Mouse (Mus musculus) NIH3T3 (cell line): Measurements from ENCODE around the gene Begain.
A peak's percentile ranks its signal among the peaks of the same experiment; 100 is the strongest.

Experiments
- DNase-seq: peaks from one replicate; pipeline ENCODE4 v3.0.0-alpha.2; 2012; ENCODE audit warnings: low read depth

Gene Begain

DNA sequence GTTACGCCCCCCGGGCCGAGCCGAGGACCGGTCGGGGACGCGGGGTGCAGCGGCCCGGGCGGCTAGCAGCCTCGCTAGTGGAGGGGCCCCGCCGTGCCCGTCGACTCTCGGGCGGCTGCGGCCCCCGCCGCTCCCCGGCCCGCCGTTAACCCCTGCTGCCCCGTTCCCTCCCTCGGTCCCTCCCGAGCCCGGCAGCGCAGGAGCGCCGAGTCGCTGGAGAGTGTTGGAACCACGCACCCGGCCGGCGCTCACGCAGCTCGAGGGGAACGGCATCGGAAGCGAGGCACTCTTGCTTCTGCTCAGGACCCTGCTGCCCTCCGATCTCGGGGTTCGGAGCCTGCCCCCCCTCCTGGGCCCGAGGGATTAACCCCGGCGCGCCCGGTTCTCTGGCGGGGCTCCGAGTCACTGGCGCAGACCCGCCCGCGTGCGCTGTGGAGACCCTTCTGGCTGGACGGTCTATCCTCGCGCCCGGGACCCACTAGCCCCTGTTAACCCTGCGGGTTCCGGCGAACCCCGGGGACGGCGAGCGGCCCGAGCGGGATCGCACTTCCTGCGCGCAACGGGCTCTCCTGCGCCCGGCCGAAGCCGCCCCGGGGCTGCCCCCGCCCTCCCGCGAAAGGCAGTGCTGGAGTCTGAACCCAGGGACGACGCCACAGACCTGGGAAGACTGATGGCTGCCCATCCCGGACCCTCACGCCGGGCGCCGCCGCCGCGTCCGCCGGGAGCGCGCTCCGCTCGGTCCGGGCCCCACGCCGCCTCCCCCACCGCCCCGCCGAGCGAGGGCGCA is 14.8 kb downstream of the Begain start:
- no peak for DNase-seq

DNA sequence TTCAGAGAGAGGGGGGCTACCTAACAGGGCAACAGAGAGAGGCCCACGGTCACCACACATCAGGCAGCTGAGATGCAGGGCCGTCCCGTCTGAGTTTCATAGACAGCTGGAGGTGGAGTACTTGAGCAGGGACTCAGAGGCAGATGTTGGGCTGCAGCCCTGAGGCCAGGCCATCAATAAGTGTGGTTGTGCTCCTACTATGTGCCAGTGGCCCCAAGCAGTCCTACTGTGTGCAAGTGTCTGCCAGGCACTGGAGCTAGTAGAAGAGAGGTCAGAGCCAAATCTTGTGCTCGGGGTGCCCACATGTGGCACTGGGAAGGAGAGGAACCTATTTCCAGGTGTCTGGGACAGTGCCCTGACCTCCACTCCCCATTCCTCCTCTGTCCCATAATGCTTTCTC is 18.1 kb downstream of the Begain start:
- no peak for DNase-seq

DNA sequence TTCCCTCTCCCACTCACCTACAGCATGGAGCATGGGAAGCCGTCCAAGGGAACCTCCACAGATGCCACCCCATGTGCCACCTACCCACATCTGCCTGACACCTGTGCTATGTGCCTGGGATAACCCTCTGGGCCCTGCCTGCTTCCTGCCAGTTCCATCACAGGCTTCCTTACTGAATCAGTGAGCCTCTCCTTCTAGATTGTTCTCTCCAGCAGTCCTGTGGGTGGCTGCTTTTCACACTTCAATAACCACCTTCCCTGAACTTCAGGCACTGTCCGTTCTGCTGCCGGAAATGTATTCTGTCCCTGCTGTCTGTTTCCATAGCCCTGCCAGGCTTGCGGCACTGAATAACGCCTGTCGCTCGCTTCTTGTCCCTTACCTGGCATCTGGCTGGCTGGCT is 22.4 kb downstream of the Begain start:
- DNase-seq: no peak

DNA sequence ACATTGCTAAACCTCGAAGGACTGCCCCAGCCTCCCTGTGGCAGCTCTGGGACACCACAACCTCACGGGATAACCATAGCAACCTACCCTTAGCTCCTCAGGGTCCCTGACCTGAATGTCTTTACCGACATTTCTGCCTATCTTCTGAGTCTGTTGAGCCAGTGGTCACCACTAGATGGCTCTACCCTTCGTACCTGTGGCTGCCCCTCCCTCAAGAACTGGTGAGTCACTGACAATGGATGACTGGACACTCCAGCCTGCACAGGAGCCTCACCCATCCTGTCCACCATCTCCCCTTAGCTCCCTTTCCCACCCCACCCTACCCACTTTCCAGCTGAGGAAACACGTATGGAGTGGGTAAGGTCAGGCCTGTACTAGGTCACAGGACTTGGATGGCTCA is 23.5 kb downstream of the Begain start:
- DNase-seq: peak; percentile 58

DNA sequence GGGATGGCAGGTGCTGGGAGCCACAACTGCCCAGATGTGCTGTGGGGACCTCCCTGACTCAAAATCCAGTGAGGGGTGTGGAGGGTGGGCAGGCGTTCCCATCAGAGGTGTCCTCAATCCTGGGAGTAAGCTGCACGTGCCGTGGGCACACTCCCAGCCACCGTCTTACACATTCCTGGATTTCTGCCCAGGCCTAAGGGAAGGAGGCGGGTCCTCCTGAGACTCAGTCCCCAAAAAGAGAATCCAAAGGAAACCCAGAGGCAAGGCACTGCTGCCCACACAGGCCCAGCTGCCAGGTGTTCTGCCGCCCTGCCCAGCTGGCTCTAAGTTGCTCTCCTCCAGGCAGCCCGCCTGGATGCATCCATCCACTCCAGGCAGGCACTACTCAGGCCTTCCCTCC is 28.7 kb downstream of the Begain start:
- DNase-seq: peak; percentile 52

DNA sequence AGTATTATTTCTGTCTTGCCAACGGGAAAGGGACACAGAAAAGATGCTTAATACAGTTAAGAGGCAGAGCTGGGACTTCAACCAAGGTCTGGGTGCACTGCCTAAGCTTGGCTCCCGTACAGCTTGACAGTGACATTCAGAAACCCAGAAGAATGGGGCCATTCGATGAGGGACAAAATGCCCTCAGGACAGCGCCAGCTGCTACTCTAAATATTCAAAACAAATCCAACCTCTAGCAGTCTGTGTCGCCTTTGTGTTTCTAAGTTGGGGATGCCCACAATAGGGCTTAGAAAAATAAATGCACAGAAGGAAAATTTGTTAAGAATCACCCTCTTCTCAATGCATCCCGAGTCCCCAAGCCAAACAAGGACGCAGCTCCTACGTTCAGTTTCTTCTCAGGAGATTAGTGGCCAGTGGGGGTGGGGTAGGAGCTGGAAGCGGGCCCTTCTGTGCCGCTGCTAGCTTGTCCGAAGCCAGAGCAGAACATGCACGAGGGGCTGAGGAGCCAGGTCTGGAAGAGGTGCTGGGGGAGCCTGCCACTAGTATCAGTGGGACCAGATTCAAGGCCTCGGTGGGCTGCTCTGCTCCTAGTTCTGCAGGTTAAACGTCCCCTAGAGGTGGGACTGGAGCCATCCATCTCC is 29.7 kb downstream of the Begain start:
- DNase-seq: no peak

DNA sequence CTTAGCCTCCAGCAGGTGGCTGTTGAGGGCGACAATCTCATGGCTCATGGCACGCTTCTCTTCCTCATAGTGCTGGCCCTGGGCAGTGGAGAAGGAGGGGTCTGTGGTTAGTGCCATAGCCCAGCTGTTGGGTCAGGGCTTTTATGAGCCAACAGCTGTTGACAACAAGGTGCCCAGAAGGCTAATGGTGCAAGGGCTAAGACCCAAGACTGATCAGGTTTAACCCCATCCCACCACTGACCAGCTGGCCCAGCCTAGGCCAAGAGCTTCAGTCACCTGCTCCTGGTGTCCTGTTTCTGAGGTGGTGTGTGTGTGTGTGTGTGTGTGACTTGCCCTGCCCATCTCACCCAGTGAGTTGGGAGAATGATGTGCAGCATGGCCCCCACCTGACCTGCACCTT is 31.0 kb downstream of the Begain start:
- no peak for DNase-seq

DNA sequence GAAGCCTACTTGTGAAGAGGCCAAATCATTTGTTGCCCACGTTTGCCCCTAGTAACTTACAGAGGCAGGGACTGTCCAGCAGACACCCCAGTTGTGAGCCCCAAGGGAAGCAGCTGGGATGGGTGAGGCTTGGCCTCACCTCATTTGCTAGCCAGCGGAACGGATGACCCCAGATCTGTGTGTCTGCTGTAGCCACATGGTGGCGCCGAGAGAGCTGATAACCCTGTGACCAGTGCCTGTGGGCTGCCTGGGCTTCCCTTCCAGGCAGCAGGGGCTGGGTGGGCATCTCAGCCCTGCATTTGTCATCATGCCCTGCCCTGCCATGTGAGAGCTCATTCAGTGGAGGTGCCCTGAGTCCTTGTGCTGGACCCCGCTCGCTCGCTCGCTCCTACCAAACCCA is 44.2 kb downstream of the Begain start:
- peak; percentile 38 for DNase-seq

DNA sequence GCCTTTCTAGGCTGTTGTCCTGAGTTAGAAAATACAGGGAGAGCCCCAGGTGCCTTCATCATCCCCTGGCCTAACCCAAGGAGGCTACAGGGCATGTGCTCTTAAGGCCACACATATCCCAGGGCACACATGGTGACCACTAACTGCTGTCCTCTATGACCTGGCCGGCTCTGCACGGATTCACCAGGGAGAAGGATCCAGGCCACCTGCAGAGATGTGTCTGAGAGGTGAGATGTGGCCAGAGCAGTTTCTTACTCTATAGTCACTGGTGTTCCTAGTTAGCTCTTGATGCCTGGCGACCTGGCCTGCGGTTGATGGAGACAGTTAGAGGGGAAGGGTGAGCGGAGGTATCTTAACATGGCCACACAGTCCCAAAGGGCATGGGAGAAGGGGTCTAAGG is 45.1 kb downstream of the Begain start:
- DNase-seq: no peak

DNA sequence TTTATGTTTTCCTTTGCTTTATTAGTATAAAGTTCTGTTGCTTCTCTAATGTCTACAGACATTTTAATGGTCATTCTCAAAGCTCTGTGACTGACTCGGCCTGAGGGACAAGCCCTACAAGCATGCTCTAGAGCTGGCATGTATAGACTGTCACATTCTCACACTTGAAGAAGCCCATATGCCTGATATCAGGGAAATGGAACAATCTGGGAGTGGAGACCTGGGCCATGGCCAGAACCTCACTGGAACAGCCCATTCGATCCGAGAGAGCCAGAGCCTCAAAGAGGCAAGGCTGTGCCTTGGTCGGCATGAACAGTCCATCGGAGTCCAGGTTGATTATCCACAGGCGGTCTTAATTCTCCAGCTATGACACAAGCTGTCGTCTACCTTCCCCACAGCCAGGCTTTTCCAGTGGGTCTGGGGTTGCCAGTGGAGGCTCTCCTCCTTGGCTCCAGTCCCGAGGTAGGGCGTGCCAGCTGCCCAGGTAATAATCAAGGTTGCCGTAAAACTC is 45.8 kb downstream of the Begain start:
- no peak for DNase-seq

DNA sequence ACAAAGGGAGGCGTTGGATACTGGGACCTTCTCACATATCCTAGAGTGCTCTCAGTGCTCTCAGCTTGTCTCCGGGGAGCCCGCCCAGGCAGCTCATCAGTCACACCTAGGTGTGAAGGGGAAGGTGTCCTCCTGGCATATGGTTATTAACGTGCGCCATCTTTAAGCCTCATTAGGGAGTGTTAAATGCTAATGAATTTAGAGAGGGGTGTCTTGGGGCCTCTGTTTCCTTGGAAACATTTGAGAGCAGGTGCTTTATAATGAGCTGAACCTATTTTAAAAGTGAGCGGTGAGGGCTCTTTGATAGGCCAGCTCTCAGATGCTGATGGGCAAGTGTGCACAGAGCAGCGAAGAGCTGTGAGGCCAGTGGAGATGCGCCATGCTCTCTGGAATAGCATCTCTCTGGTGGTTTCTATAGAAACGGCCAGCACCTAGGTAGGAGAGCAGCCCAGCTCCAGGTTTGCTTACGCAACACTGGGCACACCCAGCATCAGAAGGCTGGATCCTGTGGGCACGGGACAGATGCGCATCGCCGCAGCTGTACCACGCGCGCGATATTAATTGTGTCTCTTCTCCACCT is 57.9 kb downstream of the Begain start:
- no peak for DNase-seq

DNA sequence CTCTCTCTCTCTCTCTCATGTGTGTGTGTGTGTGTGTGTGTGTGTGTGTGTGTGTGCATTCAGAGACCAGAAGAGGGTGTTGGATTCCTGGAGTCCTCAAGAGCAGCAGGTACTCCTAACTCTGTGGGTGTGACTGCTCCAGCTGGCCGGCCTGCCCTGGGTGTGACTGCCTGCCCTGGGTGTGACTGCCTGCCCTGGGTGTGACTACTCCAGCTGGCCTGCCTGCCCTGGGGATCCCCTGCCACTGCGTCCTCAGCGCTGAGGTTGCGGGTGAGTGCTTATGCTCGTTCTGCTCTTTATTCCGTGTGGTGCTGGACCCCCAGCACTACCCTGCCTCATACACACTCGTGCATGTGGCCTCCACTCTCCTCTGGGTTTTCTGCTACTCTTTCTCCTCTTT is 65.0 kb downstream of the Begain start:
- DNase-seq: no peak

DNA sequence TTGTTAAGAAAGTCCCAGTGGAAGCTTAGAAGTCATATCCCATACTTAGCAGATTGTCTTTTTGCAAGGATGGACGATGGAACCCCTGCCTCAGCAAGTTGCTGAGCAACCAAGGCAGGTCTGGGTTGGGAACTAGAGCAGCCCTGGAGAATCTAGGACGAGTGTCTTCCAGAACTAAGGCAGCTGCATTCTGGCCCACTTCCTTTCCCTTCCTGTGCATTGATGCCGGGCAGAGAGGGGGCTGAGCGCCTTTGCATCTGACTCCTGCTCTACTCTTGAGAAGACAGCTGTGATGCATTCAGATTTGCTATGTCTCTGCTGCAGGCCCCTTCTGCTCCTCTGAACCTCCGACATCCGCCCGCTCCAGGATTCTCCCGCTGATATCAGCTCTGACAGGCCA is 70.8 kb downstream of the Begain start:
- no peak for DNase-seq

DNA sequence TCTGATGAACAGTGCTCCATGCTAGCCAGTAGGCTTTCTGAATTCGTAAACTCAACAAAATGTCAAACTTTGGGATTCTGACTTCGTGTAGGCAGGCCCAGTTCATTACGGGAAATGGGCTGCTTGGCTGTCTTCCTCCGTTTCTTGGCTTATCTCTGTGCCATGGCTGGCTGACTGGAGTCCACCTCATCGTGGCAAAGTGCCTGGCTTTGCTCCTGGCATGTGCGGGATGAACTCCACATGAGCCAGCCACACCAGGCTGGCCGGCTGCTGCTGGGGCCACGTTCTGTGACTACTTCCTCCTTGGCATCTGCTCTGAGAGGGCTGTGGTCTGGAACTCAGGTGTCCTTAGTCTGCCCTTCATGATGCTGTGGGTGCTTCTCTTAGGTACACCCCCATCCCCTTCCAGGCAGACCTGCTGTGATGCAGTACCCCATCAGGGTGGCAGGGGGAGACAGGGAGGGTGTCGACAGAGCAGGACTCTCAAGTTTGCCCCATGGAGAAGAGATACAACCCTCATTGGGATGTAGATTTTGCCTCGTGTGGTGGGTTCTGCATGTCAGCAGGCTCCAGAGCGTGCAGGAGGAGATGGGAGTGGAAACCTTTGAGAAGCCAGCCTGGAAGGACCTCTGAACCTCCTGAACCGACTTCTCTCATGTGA is 71.9 kb downstream of the Begain start:
- peak; percentile 42 for DNase-seq

DNA sequence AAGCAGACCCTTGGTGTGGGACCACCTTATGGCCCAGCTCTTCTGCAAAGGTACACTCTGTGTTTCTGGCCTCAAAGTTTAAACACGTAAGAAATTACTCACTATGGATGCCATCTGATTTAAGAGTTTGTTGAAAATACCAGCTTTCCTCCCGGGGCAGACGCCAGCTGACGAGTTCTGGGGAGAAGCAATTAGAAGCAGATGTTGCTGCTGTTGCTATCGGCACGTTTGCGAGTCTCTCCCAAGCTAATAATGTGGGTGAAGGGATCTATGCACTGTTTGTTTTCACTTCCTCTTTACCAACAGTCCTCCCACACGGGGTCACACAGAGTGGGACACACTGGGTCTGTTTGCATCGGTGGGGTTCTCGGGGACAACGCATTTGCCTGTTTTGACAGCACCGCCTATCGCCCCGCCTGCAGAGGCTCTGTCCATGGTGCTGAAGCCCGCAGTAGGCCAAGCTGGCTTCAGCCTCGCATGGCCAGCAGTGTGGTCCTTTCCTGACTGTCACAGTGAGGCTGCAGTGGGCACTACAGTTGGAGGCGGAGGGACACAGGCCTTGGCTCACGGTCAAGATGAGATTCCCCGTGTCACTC is 73.5 kb downstream of the Begain start:
- peak; percentile 93 for DNase-seq

DNA sequence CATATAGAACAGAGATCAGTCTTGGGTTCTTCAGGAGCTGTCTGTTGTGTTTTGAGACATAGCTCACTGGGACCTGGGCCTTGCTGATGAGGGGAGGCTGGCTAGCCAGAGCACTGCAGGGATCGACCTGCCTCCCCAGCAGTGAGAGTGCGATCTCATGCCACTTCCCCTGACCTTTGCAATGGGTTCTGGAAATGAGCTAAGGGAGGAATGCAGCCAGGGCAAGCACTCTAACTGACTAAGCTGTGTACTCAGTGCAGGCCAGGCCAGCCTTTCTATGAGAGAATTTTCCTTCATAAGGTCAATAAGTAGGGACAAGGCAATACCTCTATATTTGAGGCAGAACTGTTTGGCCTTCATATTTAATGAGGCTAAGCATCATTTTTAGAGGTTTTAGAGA is 75.0 kb downstream of the Begain start:
- peak; percentile 57 for DNase-seq

DNA sequence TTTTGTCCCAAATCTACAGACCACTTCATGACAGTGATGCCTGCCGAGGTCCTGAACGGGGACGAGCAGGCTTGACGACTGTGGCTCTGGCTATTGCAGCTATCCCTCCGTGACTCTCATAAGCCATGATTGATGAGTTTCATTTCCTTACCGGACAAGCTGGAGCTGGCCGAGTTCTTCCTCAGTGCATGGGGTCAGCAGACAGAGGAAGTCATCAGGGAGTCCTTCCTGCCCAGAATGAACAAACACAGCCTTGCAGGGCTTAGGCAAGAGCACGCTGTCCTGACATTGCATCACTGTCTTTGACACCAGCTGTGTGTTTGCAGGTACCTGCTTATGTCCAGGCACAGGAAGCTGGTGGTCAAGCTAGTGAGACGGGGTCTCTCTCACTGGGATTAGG is 77.6 kb downstream of the Begain start:
- no peak for DNase-seq

DNA sequence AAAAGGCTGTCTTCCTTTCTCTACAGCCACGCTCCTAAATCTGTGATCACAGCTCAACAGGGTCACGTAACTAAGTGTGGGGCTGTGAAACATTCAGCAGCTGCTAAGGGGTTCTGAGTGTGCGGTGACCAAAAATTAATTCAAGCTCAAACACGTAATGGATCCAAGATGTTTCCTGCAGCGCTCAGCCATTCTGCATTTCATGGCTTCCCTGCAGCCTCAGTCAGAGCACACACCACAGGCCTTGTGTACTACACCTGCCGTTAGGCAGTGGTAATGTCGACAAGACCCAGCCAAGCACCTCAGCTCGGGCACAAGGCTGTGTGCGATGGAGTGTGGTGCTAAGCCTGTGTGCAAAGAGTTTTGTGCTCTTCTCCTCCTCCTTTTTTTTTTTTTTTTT is 80.6 kb downstream of the Begain start:
- no peak for DNase-seq

DNA sequence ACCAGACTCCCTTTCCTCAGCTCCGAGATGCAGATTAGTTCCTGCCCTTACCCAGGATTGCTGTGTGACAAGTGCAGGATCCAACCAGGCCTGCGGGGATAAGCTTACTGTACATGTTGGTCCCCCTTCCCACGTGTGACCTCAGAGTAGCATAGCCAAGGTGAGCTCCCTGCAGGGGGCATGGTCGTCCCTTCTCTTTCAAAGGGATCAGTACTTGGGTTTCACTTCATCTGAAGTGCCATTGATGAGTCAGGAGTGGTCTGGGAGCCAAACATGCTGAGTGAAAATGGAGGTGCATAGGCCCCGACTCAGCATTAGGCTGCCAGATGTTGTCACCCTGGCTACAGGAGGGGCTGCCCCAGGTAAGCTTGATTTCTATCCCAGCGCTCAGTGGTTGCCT is 83.0 kb downstream of the Begain start:
- peak; percentile 33 for DNase-seq

DNA sequence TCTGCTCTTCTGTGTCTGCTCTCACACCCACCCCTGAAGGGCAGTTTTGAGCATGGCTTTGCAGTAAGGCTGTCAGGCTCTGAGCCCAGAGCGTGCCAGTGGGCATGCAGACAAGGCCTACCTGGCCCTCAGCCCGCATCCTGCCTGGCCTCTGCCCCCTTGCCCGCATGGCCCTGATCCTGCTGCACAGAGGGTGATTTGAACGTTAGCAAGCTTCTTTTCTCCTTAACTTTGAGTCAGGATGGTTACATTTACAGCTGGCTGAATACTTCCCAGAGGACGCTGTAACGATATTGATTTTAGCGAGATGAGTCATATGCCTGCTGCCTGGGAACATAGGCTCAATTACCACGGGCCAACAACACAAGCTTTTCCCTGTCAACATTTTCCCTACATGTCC is 83.5 kb downstream of the Begain start:
- DNase-seq: peak; percentile 77

DNA sequence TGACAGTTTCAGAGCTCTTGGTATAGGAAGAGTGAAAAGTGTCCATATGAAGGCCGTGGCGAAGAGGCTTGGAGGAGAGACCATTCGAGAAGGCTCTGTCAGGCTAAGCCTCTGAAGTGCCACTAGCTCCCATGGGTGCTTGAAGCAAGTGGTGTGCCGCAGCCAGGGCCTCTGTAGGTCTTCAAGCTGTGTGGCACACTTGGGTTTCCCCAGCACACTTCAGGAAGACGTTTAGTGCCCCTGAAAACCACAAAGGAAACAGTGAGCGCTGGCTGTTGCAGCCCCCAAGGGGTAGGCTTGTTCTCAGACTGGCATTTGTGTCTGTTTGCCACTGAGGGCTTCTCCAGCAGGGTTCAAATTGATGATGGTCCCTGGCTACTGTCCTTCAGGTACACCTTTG is 84.5 kb downstream of the Begain start:
- DNase-seq: no peak

DNA sequence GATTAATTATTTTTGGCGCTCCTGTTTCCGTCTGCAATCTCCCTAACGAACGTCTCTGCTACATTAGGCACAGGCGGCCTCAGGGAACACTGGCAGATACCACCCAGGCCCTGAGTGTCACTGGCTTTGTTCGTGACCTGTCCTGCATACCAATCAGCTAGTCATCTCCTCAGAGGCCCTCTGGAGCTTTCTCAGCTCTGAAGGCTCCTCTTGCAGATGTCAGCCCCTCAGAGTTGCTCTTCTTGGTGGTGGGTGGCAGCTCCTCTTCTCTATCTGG is 85.4 kb downstream of the Begain start:
- DNase-seq: no peak
